Mouse (Mus musculus) heart, adult 2 months (tissue): Measurements from ENCODE around the gene Gm49337. TPM values are rescaled to one million over a fixed set of nuclear protein-coding genes. Genes with fewer than 3 reads are reported as not detected.

ENCODE experiments used
- DNase-seq, 2 experiments: peaks; one replicate each; pipeline ENCODE4 v3.0.0; 2021
- H3K27ac ChIP-seq: fragments of 200-600 bp; 2 replicates; pipeline ENCODE4 v1.8.1; 2022
- H3K27me3 ChIP-seq: fragments of 200-500 bp; 2 replicates; pipeline ENCODE4 v1.6.1; 2012; ENCODE audit warnings: mild to moderate bottlenecking, low read length, inconsistent platforms, mixed read lengths; ENCODE audit not compliant: control insufficient read depth, insufficient read depth
- H3K36me3 ChIP-seq: fragments of 200-500 bp; 2 replicates; pipeline ENCODE4 v1.6.1; 2012; ENCODE audit warnings: low read length, inconsistent platforms; ENCODE audit not compliant: control insufficient read depth, insufficient read depth
- H3K4me1 ChIP-seq: fragments of 200-500 bp; 2 replicates; pipeline ENCODE4 v1.6.1; 2011; ENCODE audit warnings: low read length; ENCODE audit not compliant: control insufficient read depth, insufficient read depth
- H3K4me3 ChIP-seq: fragments of 200-600 bp; 2 replicates; pipeline ENCODE4 v1.8.1; 2022
- H3K79me2 ChIP-seq: fragments of 200-500 bp; replicated peaks from 2 replicates; pipeline ENCODE4 v1.6.1; 2012; ENCODE audit warnings: mild to moderate bottlenecking, inconsistent platforms, low read length, moderate library complexity, mixed read lengths; ENCODE audit not compliant: control insufficient read depth, insufficient read depth
- H3K9ac ChIP-seq: fragments of 200-500 bp; 2 replicates; pipeline ENCODE4 v1.6.1; 2012; ENCODE audit warnings: low read depth, mild to moderate bottlenecking, control low read depth, inconsistent platforms, low read length, mixed read lengths
- CTCF ChIP-seq: fragments of 200-600 bp; IDR thresholded peaks from 2 replicates; pipeline ENCODE4 v1.8.1; 2022; ENCODE audit warnings: antibody characterized with exemption, mild to moderate bottlenecking, moderate library complexity
- EP300 ChIP-seq: fragments of 200-500 bp; IDR thresholded peaks from 2 replicates; pipeline ENCODE4 v1.6.1; 2011; ENCODE audit warnings: low read depth, low read length, control low read depth; ENCODE audit not compliant: insufficient read depth
- POLR2A ChIP-seq: fragments of 200-500 bp; IDR thresholded peaks from 2 replicates; pipeline ENCODE4 v1.6.1; 2011; ENCODE audit warnings: mild to moderate bottlenecking, low read depth, low read length, control low read depth; ENCODE audit not compliant: insufficient read depth
- WGBS: fragments of 180-500 bp; shearing (Covaris S2); methylation state at CpG from one replicate; pipeline ENCODE4 v1.1.7; 2018; 5-methylcytosine and 5-hydroxymethylcytosine counted together
- intact Hi-C: fragments of 180-260 bp; cut with DNase I; formaldehyde crosslinking; loops from one replicate; pipeline ENCODE4 v1.15.1; 2025
- long read RNA-seq: library from polyadenylated mRNA; stranded (forward); transcript quantifications from one replicate; pipeline ENCODE4 v2.0.0, GENCODE M21; 2021
- polyA plus RNA-seq: library from polyadenylated mRNA; depleted of rRNA; stranded (reverse); fragments of >200 nt; gene quantifications from 2 replicates; pipeline ENCODE4 v1.2.3, GENCODE M21; 2012; rRNA removed
- total RNA-seq, 2 experiments: library from RNA; stranded (reverse); gene quantifications; 2 replicates each; pipeline ENCODE4 v1.2.3; 2021

Gm49337 gene
- total RNA-seq (under 1 TPM; 0.16 to 0.37 TPM), polyA plus RNA-seq (not detected in 2 replicates)
- long read RNA-seq: 0 reads

GRCm38 (mm10) chr4:116173072-116173471, at the start of gene Gm49337, which contains the start of gene 1700042G07Rik:
Gene Gm49337, plus strand, starts transcription at chr4:116173384.
Gene 1700042G07Rik, plus strand, starts transcription at chr4:116173372.
- Histone ChIP-seq H3K27me3 (no peaks in the 10 kb centered on the region), H3K36me3 (no peaks in the 10 kb centered on the region), H3K27ac (peak within 1 kb of the TSS; percentile 32; the same call in 1 of the 2 replicates), H3K4me1 (peaks cover 21% of the 10 kb centered on the region), H3K4me3 (no peak within 1 kb of the TSS), H3K9ac (no peak within 1 kb of the TSS), H3K79me2 (no peaks in the 10 kb centered on the region)
- WGBS: 93% methylated on average over 6 of the region's 6 CpGs
- TF ChIP-seq EP300 (no peak), POLR2A (no peak), CTCF (no peak)
- no peak for DNase-seq
- intact Hi-C loops: no loop called here

- intact Hi-C loops: no loop called here
- 5% methylated on average over 24 of the region's 24 CpGs for WGBS
- H3K27ac ChIP-seq: peak within 1 kb of the TSS; percentile 59
- peak; percentile 80 to 86 for DNase-seq
- H3K4me1 ChIP-seq: peaks cover 1% of the 10 kb centered on the region; the same call in 1 of the 2 replicates
- H3K4me3 ChIP-seq: peak within 1 kb of the TSS; percentile 44
- no peaks in the 10 kb centered on the region for H3K27me3 ChIP-seq
- peak; percentile 69 for TF ChIP-seq POLR2A
- TF ChIP-seq CTCF: peak; percentile 57
- peak; percentile 5; the same call in 1 of the 2 replicates for TF ChIP-seq EP300
- peak within 1 kb of the TSS; percentile 66 for H3K9ac ChIP-seq
- H3K36me3 ChIP-seq: no peaks in the 10 kb centered on the region
- no peaks in the 10 kb centered on the region for H3K79me2 ChIP-seq
Observed at GRCm38 (mm10) chr4:116123602-116124519, 49.3 kb upstream of the Gm49337 start, which contains the start of the genes Rad54l and Pomgnt1. Gene Rad54l, minus strand, starts transcription at chr4:116123690. Gene Pomgnt1, plus strand, starts transcription at chr4:116123840.

GRCm38 (mm10) chr4:116125803-116126386, 47.3 kb upstream of the Gm49337 start:
- WGBS: 92% methylated on average over 4 of the region's 4 CpGs
- Histone ChIP-seq H3K4me1 (peaks cover 1% of the 10 kb centered on the region; the same call in 1 of the 2 replicates), H3K27ac (no peak overlapping the region), H3K79me2 (no peaks in the 10 kb centered on the region), H3K9ac (no peak overlapping the region), H3K4me3 (no peak overlapping the region), H3K36me3 (no peaks in the 10 kb centered on the region), H3K27me3 (no peaks in the 10 kb centered on the region)
- intact Hi-C loops: no loop called here
- TF ChIP-seq CTCF: no peak
- no peak for TF ChIP-seq POLR2A
- no peak for TF ChIP-seq EP300
- DNase-seq: no peak

GRCm38 (mm10) chr4:116127956-116128355, 45.2 kb upstream of the Gm49337 start:
- no peaks in the 10 kb centered on the region for H3K36me3 ChIP-seq
- no peaks in the 10 kb centered on the region for H3K79me2 ChIP-seq
- H3K27ac ChIP-seq: no peak overlapping the region
- no peak for DNase-seq
- peaks cover 1% of the 10 kb centered on the region; the same call in 1 of the 2 replicates for H3K4me1 ChIP-seq
- no peaks in the 10 kb centered on the region for H3K27me3 ChIP-seq
- intact Hi-C loops: no loop called here
- H3K4me3 ChIP-seq: no peak overlapping the region
- no peak for TF ChIP-seq EP300
- no peak overlapping the region for H3K9ac ChIP-seq
- WGBS: 76% methylated on average over 6 of the region's 6 CpGs

GRCm38 (mm10) chr4:116133126-116133525, 40.1 kb upstream of the Gm49337 start:
- Histone ChIP-seq H3K9ac (no peak overlapping the region), H3K27me3 (no peaks in the 10 kb centered on the region), H3K36me3 (no peaks in the 10 kb centered on the region), H3K4me1 (no peaks in the 10 kb centered on the region), H3K4me3 (no peak overlapping the region), H3K79me2 (no peaks in the 10 kb centered on the region), H3K27ac (no peak overlapping the region)
- WGBS: 79% methylated on average over 4 of the region's 4 CpGs
- DNase-seq: no peak
- intact Hi-C loops: no loop called here
- no peak for TF ChIP-seq EP300
- TF ChIP-seq CTCF: no peak
- no peak for TF ChIP-seq POLR2A
